Mouse (Mus musculus) gastrocnemius, postnatal 10 days (tissue): ENCODE measurements around the gene Defb48. TPM values are rescaled to one million over a fixed set of nuclear protein-coding genes. Genes with fewer than 3 reads are reported as not detected.

Source experiments
- DNase-seq: peaks from one replicate; pipeline ENCODE4 v3.0.0; 2021; ENCODE audit warnings: mixed read lengths
- total RNA-seq, 2 experiments: library from RNA; stranded (reverse); gene quantifications; 2 replicates each; pipeline ENCODE4 v1.2.3; 2021

Defb48 gene
- total RNA-seq, 2 experiments from 2014 or later = not detected

GRCm38 (mm10) chr14:62928101-62928541 lies 56.2 kb downstream of the Defb48 start:
- DNase-seq = no peak

Other genes starting within 250 kb of the Defb48 start
- 10 to 100 TPM; 15.7 to 17.8 TPM for gene Ints6, start 223.3 kb downstream of the Defb48 start, total RNA-seq
- gene Wdfy2, start 146.8 kb downstream of the Defb48 start, total RNA-seq = 10 to 100 TPM in 1 of 2 experiments, 1 to 10 TPM in 1; 8.9 to 10.1 TPM
- gene Defb47, start 13.6 kb upstream of the Defb48 start, total RNA-seq = not detected
- not detected for gene Defb43, start 27.3 kb upstream of the Defb48 start, total RNA-seq
- not detected for gene Defb42, start 62.5 kb upstream of the Defb48 start, total RNA-seq
- gene Defb30, start 65.5 kb upstream of the Defb48 start, total RNA-seq = not detected